Mouse (Mus musculus): ENCODE results near the gene Mt2.

- TF ChIP-seq CTCF (IDR thresholded peaks at IDR 0.05; ENCODE audit: low read depth) (no peak), EP300 (IDR thresholded peaks at IDR 0.05; ENCODE audit: low read depth) (no peak)
Measured at GRCm38 (mm10) chr8:94122711-94123468, 49.6 kb upstream of the Mt2 start.
